In genomic region chr3:89417131-89417530, GRCm38 (mm10) we compare ENCODE assay signal across 9 mouse cellular contexts. TPM values are rescaled to one million over a fixed set of nuclear protein-coding genes. Genes with fewer than 3 reads are reported as not detected.
DNase-seq lines count a peak whose midpoint lies in the region; ATAC-seq and TF ChIP-seq lines count a peak whose summit lies in the region.
"Had no signal": no experiment of that assay in that cellular context is flagged by ENCODE, and none has a peak within 500 bp of the region (broad histone marks: within the 10 kb centered on the region; RNA-seq: fewer than 3 reads in every experiment).

No protein-coding gene starts in this region.

- ATAC-seq in heart, postnatal 0 days (ENCODE audit: insufficient read depth, low read depth): no peak
- no peak for ATAC-seq in intestine, embryonic 14.5 days (replicated peaks; ENCODE audit: low FRiP score, low TSS enrichment, low read depth)
- no peak for ATAC-seq in midbrain, embryonic 15.5 days (replicated peaks)

- H3K36me3 ChIP-seq in heart, postnatal 0 days (replicated peaks; ENCODE audit: control insufficient read depth, insufficient read depth, low read length): peaks cover 25% of the 10 kb centered on the region
- peaks cover 40% of the 10 kb centered on the region for H3K36me3 ChIP-seq in embryonic facial prominence, embryonic 10.5 days (replicated peaks)
- H3K36me3 ChIP-seq in intestine, embryonic 14.5 days (ENCODE audit: control insufficient read depth, insufficient read depth, low read length): peaks cover 32% of the 10 kb centered on the region
- H3K36me3 ChIP-seq in midbrain, embryonic 15.5 days (replicated peaks): peaks cover 10% of the 10 kb centered on the region

- 21% methylated on average over 2 of the region's 2 CpGs for WGBS in heart, postnatal 0 days
- 36% methylated on average over 2 of the region's 2 CpGs for WGBS in embryonic facial prominence, embryonic 10.5 days
- 16% methylated on average over 2 of the region's 2 CpGs for WGBS in intestine, embryonic 14.5 days
- WGBS in midbrain, embryonic 15.5 days: 30% methylated on average over 2 of the region's 2 CpGs

- no peak for TF ChIP-seq EP300 in heart, postnatal 0 days (IDR thresholded peaks at IDR 0.05; ENCODE audit: low read depth)

- H3K4me3 ChIP-seq in heart, postnatal 0 days (ENCODE audit: low read depth, low read length): peak overlapping the region; percentile 80
- H3K4me3 ChIP-seq in embryonic facial prominence, embryonic 10.5 days: peak overlapping the region; percentile 76
- peak overlapping the region; percentile 84 for H3K4me3 ChIP-seq in intestine, embryonic 14.5 days (ENCODE audit: low read depth, low read length)
- peak overlapping the region; percentile 60 for H3K4me3 ChIP-seq in midbrain, embryonic 15.5 days

- peaks cover 12% of the 10 kb centered on the region; the same call in 1 of the 2 replicates for H3K4me1 ChIP-seq in heart, postnatal 0 days (ENCODE audit: control insufficient read depth, insufficient read depth)
- peaks cover 40% of the 10 kb centered on the region for H3K4me1 ChIP-seq in embryonic facial prominence, embryonic 10.5 days
- peaks cover 20% of the 10 kb centered on the region for H3K4me1 ChIP-seq in intestine, embryonic 14.5 days (replicated peaks; ENCODE audit: control insufficient read depth, insufficient read depth, low read length)
- peaks cover 35% of the 10 kb centered on the region for H3K4me1 ChIP-seq in midbrain, embryonic 15.5 days

- no peaks in the 10 kb centered on the region for H3K9me3 ChIP-seq in heart, postnatal 0 days (replicated peaks; ENCODE audit: control insufficient read depth, low read length)
- H3K9me3 ChIP-seq in embryonic facial prominence, embryonic 10.5 days: no peaks in the 10 kb centered on the region
- no peaks in the 10 kb centered on the region for H3K9me3 ChIP-seq in intestine, embryonic 14.5 days (ENCODE audit: control insufficient read depth, low read length)
- H3K9me3 ChIP-seq in midbrain, embryonic 15.5 days: no peaks in the 10 kb centered on the region

- no peak for DNase-seq in heart, postnatal 0 days (ENCODE audit: low spot score)
- no peak for DNase-seq in heart, adult 9 months (ENCODE audit: low spot score in 2 of 2)
- no peak for DNase-seq in embryonic facial prominence, embryonic 10.5 days (ENCODE audit: low spot score)
- no peak for DNase-seq in intestine, embryonic 14.5 days (ENCODE audit: low spot score)
- DNase-seq in adrenal gland, postnatal 4 days (ENCODE audit: low spot score in 2 of 2): no peak
- no peak for DNase-seq in gastrocnemius, postnatal 4 days (ENCODE audit: low spot score in 2 of 2)
- DNase-seq in spleen, postnatal 4 days (ENCODE audit: low spot score in 2 of 2): no peak
- DNase-seq: cerebellum, adult 11-12 months had no signal

- peak overlapping the region; percentile 63; the same call in 1 of the 2 replicates for H3K27ac ChIP-seq in heart, postnatal 0 days (ENCODE audit: low read depth)
- peak overlapping the region; percentile 92 for H3K27ac ChIP-seq in embryonic facial prominence, embryonic 10.5 days (replicated peaks)
- peak overlapping the region; percentile 98 for H3K27ac ChIP-seq in intestine, embryonic 14.5 days (ENCODE audit: low read depth)
- H3K27ac ChIP-seq in midbrain, embryonic 15.5 days: peak overlapping the region; percentile 83

- TF ChIP-seq CTCF in heart, postnatal 0 days (IDR thresholded peaks at IDR 0.05; ENCODE audit: low read depth): no peak

- H3K9ac ChIP-seq in heart, postnatal 0 days (replicated peaks; ENCODE audit: low read depth, low read length): peak overlapping the region; percentile 50
- H3K9ac ChIP-seq in intestine, embryonic 14.5 days (ENCODE audit: low read length): peak overlapping the region; percentile 60
- H3K9ac ChIP-seq in midbrain, embryonic 15.5 days: peak overlapping the region; percentile 37

- H3K27me3 ChIP-seq in heart, postnatal 0 days (ENCODE audit: control insufficient read depth, insufficient read depth, low read length): no peaks in the 10 kb centered on the region
- H3K27me3 ChIP-seq in embryonic facial prominence, embryonic 10.5 days (replicated peaks; ENCODE audit: low read depth, poor library complexity, severe bottlenecking): no peaks in the 10 kb centered on the region
- H3K27me3 ChIP-seq in intestine, embryonic 14.5 days (replicated peaks; ENCODE audit: control insufficient read depth, insufficient read depth, low read length): no peaks in the 10 kb centered on the region
- H3K27me3 ChIP-seq in midbrain, embryonic 15.5 days (replicated peaks): no peaks in the 10 kb centered on the region

- H3K4me2 ChIP-seq in heart, postnatal 0 days (ENCODE audit: low read depth, low read length): peak overlapping the region; percentile 85
- peak overlapping the region; percentile 94 for H3K4me2 ChIP-seq in intestine, embryonic 14.5 days (ENCODE audit: low read length)
- peak overlapping the region; percentile 98 for H3K4me2 ChIP-seq in midbrain, embryonic 15.5 days

RNA-seq across cellular contexts. Expression of gene Cks1b, which starts 1.1 kb away (rescaled TPM):
- total RNA-seq in heart, postnatal 0 days (2014; rRNA removed; ENCODE audit: low replicate concordance): 83.7 and 100 TPM in 2 replicates
- 127 and 129 TPM in 2 replicates for polyA plus RNA-seq in heart, postnatal 0 days (2015; fragmentation: Nextera tagmentation; extraction: Ambion mirVana)
- polyA plus RNA-seq in embryonic facial prominence, embryonic 10.5 days (2016; fragmentation: Nextera tagmentation; extraction: Ambion mirVana): 786 and 805 TPM in 2 replicates
- polyA plus RNA-seq in intestine, embryonic 14.5 days (2014; fragmentation: Nextera tagmentation; extraction: Ambion mirVana): 510 and 525 TPM in 2 replicates
- polyA plus RNA-seq in midbrain, embryonic 15.5 days (2015; fragmentation: Nextera tagmentation; extraction: Ambion mirVana): 86.7 and 91.2 TPM in 2 replicates
- total RNA-seq in adrenal gland, postnatal 4 days (2021): 10 to 100 TPM; 64.2 to 66.3 TPM
- 10 to 100 TPM; 35.7 to 44.5 TPM for total RNA-seq in gastrocnemius, postnatal 4 days (2021)

RNA-seq across cellular contexts. Expression of gene Shc1, which starts 1.1 kb away (rescaled TPM):
- total RNA-seq in heart, postnatal 0 days (2014; rRNA removed; ENCODE audit: low replicate concordance): 82.1 and 125 TPM in 2 replicates
- 35.0 and 35.8 TPM in 2 replicates for polyA plus RNA-seq in heart, postnatal 0 days (2015; fragmentation: Nextera tagmentation; extraction: Ambion mirVana)
- polyA plus RNA-seq in embryonic facial prominence, embryonic 10.5 days (2016; fragmentation: Nextera tagmentation; extraction: Ambion mirVana): 82.0 and 82.1 TPM in 2 replicates
- 65.1 and 71.4 TPM in 2 replicates for polyA plus RNA-seq in intestine, embryonic 14.5 days (2014; fragmentation: Nextera tagmentation; extraction: Ambion mirVana)
- 17.2 and 19.8 TPM in 2 replicates for polyA plus RNA-seq in midbrain, embryonic 15.5 days (2015; fragmentation: Nextera tagmentation; extraction: Ambion mirVana)
- total RNA-seq in adrenal gland, postnatal 4 days (2021): 100 to 1,000 TPM; 142 to 145 TPM
- 10 to 100 TPM; 73.1 to 80.6 TPM for total RNA-seq in gastrocnemius, postnatal 4 days (2021)

RNA-seq across cellular contexts. Expression of gene Flad1, which starts 5.5 kb away (rescaled TPM):
- 50.9 and 79.3 TPM in 2 replicates for total RNA-seq in heart, postnatal 0 days (2014; rRNA removed; ENCODE audit: low replicate concordance)
- 46.6 and 50.8 TPM in 2 replicates for polyA plus RNA-seq in heart, postnatal 0 days (2015; fragmentation: Nextera tagmentation; extraction: Ambion mirVana)
- polyA plus RNA-seq in embryonic facial prominence, embryonic 10.5 days (2016; fragmentation: Nextera tagmentation; extraction: Ambion mirVana): 25.3 and 28.2 TPM in 2 replicates
- 28.3 and 28.7 TPM in 2 replicates for polyA plus RNA-seq in intestine, embryonic 14.5 days (2014; fragmentation: Nextera tagmentation; extraction: Ambion mirVana)
- 35.9 and 36.5 TPM in 2 replicates for polyA plus RNA-seq in midbrain, embryonic 15.5 days (2015; fragmentation: Nextera tagmentation; extraction: Ambion mirVana)
- total RNA-seq in adrenal gland, postnatal 4 days (2021): 10 to 100 TPM; 30.9 to 36.8 TPM
- total RNA-seq in gastrocnemius, postnatal 4 days (2021): 10 to 100 TPM; 21.9 to 27.2 TPM

RNA-seq across cellular contexts. Expression of gene Pygo2, which starts 12.9 kb away (rescaled TPM):
- 24.1 and 49.8 TPM in 2 replicates for total RNA-seq in heart, postnatal 0 days (2014; rRNA removed; ENCODE audit: low replicate concordance)
- polyA plus RNA-seq in heart, postnatal 0 days (2015; fragmentation: Nextera tagmentation; extraction: Ambion mirVana): 9.6 and 10.4 TPM in 2 replicates
- 47.4 and 48.9 TPM in 2 replicates for polyA plus RNA-seq in embryonic facial prominence, embryonic 10.5 days (2016; fragmentation: Nextera tagmentation; extraction: Ambion mirVana)
- 40.8 and 45.5 TPM in 2 replicates for polyA plus RNA-seq in intestine, embryonic 14.5 days (2014; fragmentation: Nextera tagmentation; extraction: Ambion mirVana)
- 44.0 and 45.6 TPM in 2 replicates for polyA plus RNA-seq in midbrain, embryonic 15.5 days (2015; fragmentation: Nextera tagmentation; extraction: Ambion mirVana)
- total RNA-seq in adrenal gland, postnatal 4 days (2021): 10 to 100 TPM; 43.0 to 44.3 TPM
- 10 to 100 TPM; 31.9 to 35.0 TPM for total RNA-seq in gastrocnemius, postnatal 4 days (2021)

RNA-seq across cellular contexts. Expression of gene Lenep, which starts 14.5 kb away (rescaled TPM):
- not detected in 2 replicates for total RNA-seq in heart, postnatal 0 days (2014; rRNA removed; ENCODE audit: low replicate concordance)
- not detected in 2 replicates for polyA plus RNA-seq in heart, postnatal 0 days (2015; fragmentation: Nextera tagmentation; extraction: Ambion mirVana)
- 0.74 TPM in 1 of 2 replicates, not detected in the other for polyA plus RNA-seq in embryonic facial prominence, embryonic 10.5 days (2016; fragmentation: Nextera tagmentation; extraction: Ambion mirVana)
- polyA plus RNA-seq in intestine, embryonic 14.5 days (2014; fragmentation: Nextera tagmentation; extraction: Ambion mirVana): not detected in 2 replicates
- polyA plus RNA-seq in midbrain, embryonic 15.5 days (2015; fragmentation: Nextera tagmentation; extraction: Ambion mirVana): 0.22 and 2.3 TPM in 2 replicates
- total RNA-seq in adrenal gland, postnatal 4 days (2021): not detected
- under 1 TPM in 1 of 2 experiments, not detected in 1; 0.83 TPM for total RNA-seq in gastrocnemius, postnatal 4 days (2021)
